Mouse (Mus musculus): ENCODE data around the gene Ier5. TPM values are rescaled to one million over a fixed set of nuclear protein-coding genes. Genes with fewer than 3 reads are reported as not detected.

Gene Ier5
- total and polyA plus RNA-seq, 3 experiments: 7.2 to 7.4 TPM; not detected in 1

DNA sequence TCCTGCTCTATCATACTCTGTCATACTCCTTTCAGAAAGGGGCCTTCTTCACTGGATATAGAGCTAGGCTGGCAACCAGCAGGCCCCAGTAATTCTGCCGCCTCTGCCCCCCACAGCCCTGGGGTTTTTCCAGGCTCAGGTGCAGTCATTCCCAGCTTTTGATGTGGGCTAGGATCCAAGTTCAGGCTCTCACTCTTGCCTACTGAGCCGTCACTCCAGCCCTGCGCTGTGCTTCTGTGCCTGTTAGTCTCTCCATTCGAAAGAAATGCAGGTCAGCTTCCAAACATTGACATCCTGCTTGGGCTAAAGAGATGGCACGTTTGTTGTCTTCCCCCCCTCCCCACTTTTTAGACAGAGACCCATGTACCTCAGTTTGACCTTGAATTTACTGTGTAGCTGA is 39.2 kb downstream of the Ier5 start:
- Histone ChIP-seq H3K36me3 (ENCODE audit: control insufficient read depth in 1 of 2, insufficient read depth in 2 of 2, low read length in 2 of 2) (peaks cover 0 to 21% of the 10 kb centered on the region in 2 experiments; a peak in 2 of 4 replicates), H3K9ac (ENCODE audit: control insufficient read depth, low read depth, low read length, poor library complexity, severe bottlenecking) (peak overlapping the region; percentile 16), H3K79me2 (ENCODE audit: control insufficient read depth, insufficient read depth, low read length, poor library complexity) (no peaks in the 10 kb centered on the region), H3K4me1 (ENCODE audit: control insufficient read depth in 1 of 2, insufficient read depth in 2 of 2, low read length in 2 of 2) (peaks cover 16 to 32% of the 10 kb centered on the region in 2 experiments), H3K27ac (ENCODE audit: control insufficient read depth, low read depth, low read length) (peak overlapping the region; percentile 64), H3K27me3 (ENCODE audit: control insufficient read depth in 1 of 2, insufficient read depth in 2 of 2, low read length in 2 of 2) (no peaks in the 10 kb centered on the region), H3K4me3 (ENCODE audit: control insufficient read depth in 1 of 2, insufficient read depth in 1 of 2, low read depth in 2 of 2, low read length in 2 of 2) (no peak overlapping the region), H3K9me3 (replicated peaks; ENCODE audit: insufficient read depth, low read length) (no peaks in the 10 kb centered on the region)
- no peak for DNase-seq (ENCODE audit: low read depth, low spot score)
- TF ChIP-seq BHLHE40 (IDR thresholded peaks at IDR 0.05; ENCODE audit: borderline replicate concordance, low read depth, low read length) (no peak), RAD21 (IDR thresholded peaks at IDR 0.05; ENCODE audit: low read depth, low read length) (no peak), E2F4 (IDR thresholded peaks at IDR 0.05; ENCODE audit: borderline replicate concordance, low read depth, low read length) (no peak), ZC3H11A (IDR thresholded peaks at IDR 0.05; ENCODE audit: low read depth, low read length) (no peak), SIN3A (IDR thresholded peaks at IDR 0.05; ENCODE audit: low read length) (no peak), USF1 (IDR thresholded peaks at IDR 0.05; ENCODE audit: low read depth, low read length) (no peak), CHD2 (IDR thresholded peaks at IDR 0.05; ENCODE audit: low read length) (no peak), CHD1 (IDR thresholded peaks at IDR 0.05; ENCODE audit: low read depth, low read length) (no peak)

GRCm38 (mm10) chr1:155059505-155059904 is 39.9 kb downstream of the Ier5 start:
- H3K4me3 ChIP-seq (ENCODE audit: control insufficient read depth in 1 of 2, insufficient read depth in 1 of 2, low read depth in 2 of 2, low read length in 2 of 2): peak overlapping the region; percentile 49 to 55
- H3K36me3 ChIP-seq (ENCODE audit: control insufficient read depth in 1 of 2, insufficient read depth in 2 of 2, low read length in 2 of 2): peaks cover 0 to 14% of the 10 kb centered on the region in 2 experiments; a peak in 2 of 4 replicates
- H3K9ac ChIP-seq (ENCODE audit: control insufficient read depth, low read depth, low read length, poor library complexity, severe bottlenecking): peak overlapping the region; percentile 53
- peak overlapping the region; percentile 64 for H3K27ac ChIP-seq (ENCODE audit: control insufficient read depth, low read depth, low read length)
- no peaks in the 10 kb centered on the region for H3K27me3 ChIP-seq (ENCODE audit: control insufficient read depth in 1 of 2, insufficient read depth in 2 of 2, low read length in 2 of 2)
- peaks cover 11 to 28% of the 10 kb centered on the region in 2 experiments for H3K4me1 ChIP-seq (ENCODE audit: control insufficient read depth in 1 of 2, insufficient read depth in 2 of 2, low read length in 2 of 2)
- peak; percentile 91 for DNase-seq (ENCODE audit: low read depth, low spot score)
- H3K79me2 ChIP-seq (ENCODE audit: control insufficient read depth, insufficient read depth, low read length, poor library complexity): no peaks in the 10 kb centered on the region
- no peaks in the 10 kb centered on the region for H3K9me3 ChIP-seq (replicated peaks; ENCODE audit: insufficient read depth, low read length)
- TF ChIP-seq GABPA (IDR thresholded peaks at IDR 0.05; ENCODE audit: low read depth, low read length): no peak
- no peak for TF ChIP-seq UBTF (IDR thresholded peaks at IDR 0.05; ENCODE audit: borderline replicate concordance, insufficient read depth, low read depth, low read length)
- no peak for TF ChIP-seq POLR2AphosphoS5 (IDR thresholded peaks at IDR 0.05; ENCODE audit: borderline replicate concordance, low read depth, low read length)
- TF ChIP-seq MXI1 (IDR thresholded peaks at IDR 0.05; ENCODE audit: low read depth, low read length): no peak
- TF ChIP-seq SMC3 (IDR thresholded peaks at IDR 0.05; ENCODE audit: low read depth, low read length): no peak
- TF ChIP-seq MAFK (IDR thresholded peaks at IDR 0.05; ENCODE audit: borderline replicate concordance, low read depth, low read length): no peak
- TF ChIP-seq E2F4 (IDR thresholded peaks at IDR 0.05; ENCODE audit: borderline replicate concordance, low read depth, low read length): no peak
- no peak for TF ChIP-seq JUND (IDR thresholded peaks at IDR 0.05; ENCODE audit: low read depth, low read length)
- TF ChIP-seq NRF1 (IDR thresholded peaks at IDR 0.05; ENCODE audit: insufficient read depth, low read depth, low read length, poor library complexity, severe bottlenecking): no peak
- TF ChIP-seq ETS1 (IDR thresholded peaks at IDR 0.05; ENCODE audit: low read depth, low read length): peak; percentile 52; the same call in 1 of the 2 replicates
- TF ChIP-seq ZMIZ1 (IDR thresholded peaks at IDR 0.05; ENCODE audit: low read depth, low read length): no peak
- no peak for TF ChIP-seq RCOR1 (IDR thresholded peaks at IDR 0.05; ENCODE audit: low read depth, low read length)
- peak; percentile 21; the same call in 1 of the 2 replicates for TF ChIP-seq SIN3A (IDR thresholded peaks at IDR 0.05; ENCODE audit: low read length)
- peak in 1 of 2 experiments; percentile 70; a peak in 2 of 4 replicates for TF ChIP-seq EP300 (IDR thresholded peaks at IDR 0.05; ENCODE audit: low read depth in 1 of 2, low read length in 2 of 2)
- 0 out of 2 replicates have a peak, but pooled peaks have one; percentile 40 for TF ChIP-seq TBP (IDR thresholded peaks at IDR 0.05; ENCODE audit: low read depth, low read length)
- TF ChIP-seq CHD1 (IDR thresholded peaks at IDR 0.05; ENCODE audit: low read depth, low read length): no peak
- peak; percentile 43; the same call in 1 of the 2 replicates for TF ChIP-seq HCFC1 (IDR thresholded peaks at IDR 0.05; ENCODE audit: low read depth, low read length)
- TF ChIP-seq NELFE (IDR thresholded peaks at IDR 0.05; ENCODE audit: low read depth, low read length): no peak
- TF ChIP-seq MAZ (IDR thresholded peaks at IDR 0.05; ENCODE audit: low read depth, low read length): peak; percentile 84; the same call in 1 of the 2 replicates
- TF ChIP-seq MEF2A (IDR thresholded peaks at IDR 0.05; ENCODE audit: extremely low read depth, insufficient replicate concordance, low read depth, low read length, poor library complexity, severe bottlenecking): peak; percentile 98
- TF ChIP-seq USF2 (IDR thresholded peaks at IDR 0.05; ENCODE audit: borderline replicate concordance in 1 of 2, insufficient read depth in 1 of 2, low read depth in 1 of 2, low read length in 2 of 2): no peak
- TF ChIP-seq MAX (IDR thresholded peaks at IDR 0.05; ENCODE audit: low read length): no peak
- no peak for TF ChIP-seq TAL1 (IDR thresholded peaks at IDR 0.05; ENCODE audit: low read length)
- TF ChIP-seq BHLHE40 (IDR thresholded peaks at IDR 0.05; ENCODE audit: borderline replicate concordance, low read depth, low read length): no peak
- no peak for TF ChIP-seq KAT2A (conservative IDR thresholded peaks at IDR 0.05; ENCODE audit: low read depth, low read length)
- TF ChIP-seq ELF1 (IDR thresholded peaks at IDR 0.05; ENCODE audit: low read depth, low read length): peak; percentile 59; the same call in 1 of the 2 replicates

Measured in MEL (cell line).